Mouse (Mus musculus) megakaryocyte, embryonic 14.5 days (primary cell): Measurements from ENCODE around the gene Tmco1. TPM values are rescaled to one million over a fixed set of nuclear protein-coding genes. Genes with fewer than 3 reads are reported as not detected.

Experiments
- H3K27me3 ChIP-seq: replicated peaks from 2 replicates; pipeline ENCODE3; 2012; ENCODE audit warnings: inconsistent platforms
- H3K36me3 ChIP-seq: replicated peaks from 2 replicates; pipeline ENCODE3; 2012; ENCODE audit warnings: low read length, inconsistent platforms, mixed read lengths
- H3K4me1 ChIP-seq: 2 replicates; pipeline ENCODE4 v1.6.1; 2012; ENCODE audit warnings: inconsistent platforms
- H3K4me3 ChIP-seq: replicated peaks from 2 replicates; pipeline ENCODE3; 2012; ENCODE audit warnings: moderate library complexity, mild to moderate bottlenecking, inconsistent platforms
- H3K9me3 ChIP-seq: 2 replicates; pipeline ENCODE4 v1.6.1; 2012; ENCODE audit warnings: inconsistent platforms
- FLI1 ChIP-seq: IDR thresholded peaks from 2 replicates; pipeline ENCODE4 v1.6.1; 2012; ENCODE audit warnings: low read length, inconsistent platforms, mixed read lengths
- GATA1 ChIP-seq: IDR thresholded peaks from 3 replicates; pipeline ENCODE4 v1.6.1; 2012; ENCODE audit warnings: mixed read lengths, low read length, inconsistent platforms, borderline replicate concordance
- polyA plus RNA-seq: library from polyadenylated mRNA; stranded (reverse); fragments of >175 nt; gene quantifications from 2 replicates; pipeline ENCODE4 v1.2.3, GENCODE M21; 2012; ENCODE audit warnings: low replicate concordance; ENCODE audit not compliant: insufficient read depth

The Tmco1 gene
- polyA plus RNA-seq, 1 experiment, result 56.2 TPM

DNA sequence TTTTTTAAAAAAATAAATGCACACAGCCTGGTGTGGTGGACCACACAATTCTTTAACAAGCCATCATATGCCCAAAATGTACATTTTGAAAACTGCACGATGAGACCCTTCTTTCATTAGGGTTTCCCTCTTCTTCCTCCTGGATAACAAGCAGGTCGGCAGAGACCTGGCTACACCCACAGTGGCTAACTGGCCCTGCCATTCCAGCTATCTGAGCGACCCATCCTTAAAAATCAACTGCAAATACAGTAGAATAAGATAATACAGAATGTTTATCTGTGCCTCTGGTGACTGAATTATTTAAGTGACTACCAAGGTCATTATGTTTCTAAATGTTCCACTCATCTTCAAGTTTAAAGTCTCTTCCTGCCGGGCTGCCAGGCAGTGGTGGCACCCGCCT lies 25.4 kb upstream of the Tmco1 start:
- TF ChIP-seq GATA1 (no peak), FLI1 (no peak)
- H3K9me3 ChIP-seq, result no peaks in the 10 kb centered on the region
- H3K36me3 ChIP-seq, result peaks cover 22% of the 10 kb centered on the region
- H3K4me3 ChIP-seq, result peak overlapping the region; percentile 98
- H3K27me3 ChIP-seq, result no peaks in the 10 kb centered on the region
- H3K4me1 ChIP-seq, result peaks cover 74% of the 10 kb centered on the region

GRCm38 (mm10) chr1:167283441-167284257 lies 24.5 kb upstream of the Tmco1 start:
- TF ChIP-seq FLI1 (no peak), GATA1 (no peak)
- peak overlapping the region; percentile 98 for H3K4me3 ChIP-seq
- peaks cover 77% of the 10 kb centered on the region for H3K4me1 ChIP-seq
- H3K27me3 ChIP-seq, result no peaks in the 10 kb centered on the region
- H3K9me3 ChIP-seq, result no peaks in the 10 kb centered on the region
- peaks cover 16% of the 10 kb centered on the region for H3K36me3 ChIP-seq

DNA sequence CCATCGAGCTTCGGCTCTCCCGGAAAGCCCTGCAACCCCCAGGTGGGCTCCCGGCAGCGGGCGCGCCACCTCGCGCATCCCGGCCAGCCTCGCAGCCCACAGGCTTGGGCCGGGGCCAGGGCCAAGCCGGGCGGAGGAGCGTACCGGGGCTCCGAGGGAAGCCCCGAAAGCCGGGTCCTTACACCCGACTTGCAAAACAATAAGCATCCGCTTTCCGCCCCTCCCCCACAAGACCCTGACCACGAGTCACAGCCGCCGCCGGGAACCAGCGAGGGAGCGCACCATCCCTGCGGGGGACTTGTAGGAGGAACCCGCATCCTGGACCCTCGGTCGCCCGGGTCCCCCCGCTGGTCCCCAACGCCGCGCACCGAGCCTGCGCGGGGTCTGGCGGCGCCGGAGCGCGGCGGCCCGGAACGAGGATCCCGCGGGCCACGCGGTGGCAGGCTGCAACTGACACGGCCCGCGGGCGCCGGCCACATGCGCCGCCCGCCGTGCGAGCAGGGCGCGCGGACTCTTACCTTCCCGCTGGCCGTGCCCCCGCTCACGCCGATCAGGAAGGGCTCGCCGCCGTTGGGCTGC lies 23.8 kb upstream of the Tmco1 start:
- H3K4me1 ChIP-seq, result peaks cover 77% of the 10 kb centered on the region
- no peaks in the 10 kb centered on the region for H3K9me3 ChIP-seq
- H3K4me3 ChIP-seq, result peak overlapping the region; percentile 98
- TF ChIP-seq FLI1 (no peak), GATA1 (no peak)
- H3K27me3 ChIP-seq, result no peaks in the 10 kb centered on the region
- H3K36me3 ChIP-seq, result peaks cover 9% of the 10 kb centered on the region

- Histone ChIP-seq H3K4me3 (peak overlapping the region; percentile 98), H3K27me3 (no peaks in the 10 kb centered on the region), H3K9me3 (no peaks in the 10 kb centered on the region), H3K36me3 (peaks cover 8% of the 10 kb centered on the region), H3K4me1 (peaks cover 77% of the 10 kb centered on the region)
- TF ChIP-seq FLI1 (no peak), GATA1 (no peak)
Observed at GRCm38 (mm10) chr1:167284837-167285319, 23.3 kb upstream of the Tmco1 start.

GRCm38 (mm10) chr1:167285320-167285355 lies 23.0 kb upstream of the Tmco1 start, which contains the start of gene Uck2:
TSS of gene Uck2 (minus strand) at chr1:167285320.
- Histone ChIP-seq H3K9me3 (no peaks in the 10 kb centered on the region), H3K4me1 (peaks cover 77% of the 10 kb centered on the region), H3K36me3 (peaks cover 5% of the 10 kb centered on the region), H3K27me3 (no peaks in the 10 kb centered on the region), H3K4me3 (peak within 1 kb of the TSS; percentile 98)
- TF ChIP-seq GATA1 (no peak), FLI1 (no peak)

GRCm38 (mm10) chr1:167285356-167285755 lies 22.8 kb upstream of the Tmco1 start:
- Histone ChIP-seq H3K27me3 (no peaks in the 10 kb centered on the region), H3K4me1 (peaks cover 77% of the 10 kb centered on the region), H3K4me3 (peak overlapping the region; percentile 98), H3K36me3 (peaks cover 3% of the 10 kb centered on the region), H3K9me3 (no peaks in the 10 kb centered on the region)
- TF ChIP-seq FLI1, result no peak
- TF ChIP-seq GATA1, result no peak

GRCm38 (mm10) chr1:167287156-167287555 lies 21.0 kb upstream of the Tmco1 start:
- Histone ChIP-seq H3K9me3 (no peaks in the 10 kb centered on the region), H3K4me3 (peak overlapping the region; percentile 5), H3K4me1 (peaks cover 70% of the 10 kb centered on the region), H3K36me3 (no peaks in the 10 kb centered on the region), H3K27me3 (no peaks in the 10 kb centered on the region)
- TF ChIP-seq FLI1, result no peak
- no peak for TF ChIP-seq GATA1

DNA sequence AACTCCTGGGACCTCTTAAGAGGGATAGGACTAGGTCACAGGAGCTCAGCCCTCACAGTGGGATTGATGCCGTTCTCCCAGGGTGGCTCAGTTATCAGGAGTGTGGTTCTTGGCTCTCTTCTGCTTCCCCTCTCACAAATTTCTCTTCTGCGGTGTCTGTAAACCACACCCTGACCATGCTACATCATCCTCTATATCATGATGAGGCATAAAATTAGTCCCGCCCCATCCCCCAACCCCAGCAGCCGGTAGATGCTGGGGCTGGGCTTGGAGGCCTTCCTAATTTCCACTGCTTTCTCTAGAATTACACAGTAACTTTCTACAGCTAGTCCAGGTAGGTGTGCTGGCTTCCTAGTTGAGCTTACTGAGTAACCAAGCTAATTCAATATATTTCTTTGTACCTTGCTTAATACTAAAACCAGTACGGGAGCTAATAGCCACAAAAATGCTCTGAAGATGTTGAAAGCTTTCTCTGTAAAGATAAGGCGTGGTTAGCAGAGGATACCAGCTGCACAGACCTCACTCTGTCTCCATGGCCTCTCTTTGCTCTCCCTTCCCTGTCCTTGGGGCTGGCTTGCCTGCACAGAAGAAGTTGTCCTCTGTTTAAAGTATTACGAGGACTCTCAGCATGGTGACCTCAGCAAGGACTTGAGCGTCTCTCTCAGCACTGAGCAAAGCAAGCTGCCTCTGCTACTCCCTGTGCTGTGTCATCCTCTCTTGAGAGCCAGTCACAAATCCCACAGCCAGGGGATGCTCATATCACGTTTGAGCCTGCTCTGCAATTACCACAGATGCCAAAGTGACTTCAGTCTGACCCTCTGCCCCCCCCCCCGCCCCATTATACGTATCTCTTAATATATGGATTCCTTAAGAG lies 19.3 kb upstream of the Tmco1 start:
- H3K4me3 ChIP-seq, result peak overlapping the region; percentile 90
- no peaks in the 10 kb centered on the region for H3K27me3 ChIP-seq
- TF ChIP-seq GATA1 (no peak), FLI1 (no peak)
- no peaks in the 10 kb centered on the region for H3K36me3 ChIP-seq
- H3K9me3 ChIP-seq, result no peaks in the 10 kb centered on the region
- H3K4me1 ChIP-seq, result peaks cover 68% of the 10 kb centered on the region

DNA sequence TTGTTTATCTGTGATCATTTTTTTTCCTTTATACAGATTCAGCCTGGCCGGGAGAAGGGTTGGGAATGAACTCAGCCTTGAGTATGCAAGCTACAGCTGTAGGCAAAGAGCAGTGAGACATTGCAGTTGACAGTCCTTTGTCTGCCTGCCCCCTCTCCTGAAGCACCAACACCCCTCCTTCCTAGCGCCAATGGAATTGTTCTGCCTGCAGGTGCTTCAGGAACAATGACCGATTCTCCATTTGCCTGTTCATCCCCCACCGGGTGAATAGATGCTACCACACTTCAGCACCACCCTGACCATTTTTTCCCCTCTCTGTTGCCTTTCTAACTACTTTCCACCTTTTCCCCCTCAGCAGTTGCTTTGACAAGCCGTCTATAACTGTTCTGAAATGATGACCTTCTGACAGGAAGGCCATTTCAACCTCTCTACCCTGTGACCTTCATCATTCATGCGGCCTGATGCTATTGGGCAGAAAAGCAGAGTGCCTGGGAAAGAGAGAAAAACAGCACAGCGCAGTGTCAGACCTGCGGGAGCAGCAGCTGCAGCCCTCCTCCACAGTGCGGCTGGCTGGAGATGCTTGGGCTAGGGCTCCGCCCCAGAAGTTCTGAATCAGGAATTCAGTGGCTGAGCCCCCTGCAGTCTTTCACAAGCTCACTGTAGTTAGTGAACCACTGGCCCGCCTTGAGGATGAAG lies 18.5 kb upstream of the Tmco1 start:
- Histone ChIP-seq H3K4me3 (peak overlapping the region; percentile 77), H3K4me1 (peaks cover 68% of the 10 kb centered on the region), H3K9me3 (no peaks in the 10 kb centered on the region), H3K36me3 (no peaks in the 10 kb centered on the region), H3K27me3 (no peaks in the 10 kb centered on the region)
- TF ChIP-seq GATA1, result no peak
- TF ChIP-seq FLI1, result no peak
